Mouse (Mus musculus) liver, adult 2 months (tissue): ENCODE data around the gene E2f4.

Experiments used
- CTCF ChIP-seq: fragments of 200-500 bp; IDR thresholded peaks from 2 replicates; pipeline ENCODE4 v1.5.1; 2011; ENCODE audit warnings: low read depth, low read length, control low read depth
- POLR2A ChIP-seq: fragments of 200-500 bp; IDR thresholded peaks from 2 replicates; pipeline ENCODE4 v1.6.1; 2011; ENCODE audit warnings: low read length, control low read depth; ENCODE audit not compliant: insufficient read depth; ENCODE audit errors: extremely low read depth

- no peak for TF ChIP-seq CTCF
- TF ChIP-seq POLR2A = no peak
Observed at GRCm38 (mm10) chr8:105345061-105345975, 47.9 kb downstream of the E2f4 start.
